32 mouse cellular contexts compared by ENCODE assay signal in the genomic region with DNA sequence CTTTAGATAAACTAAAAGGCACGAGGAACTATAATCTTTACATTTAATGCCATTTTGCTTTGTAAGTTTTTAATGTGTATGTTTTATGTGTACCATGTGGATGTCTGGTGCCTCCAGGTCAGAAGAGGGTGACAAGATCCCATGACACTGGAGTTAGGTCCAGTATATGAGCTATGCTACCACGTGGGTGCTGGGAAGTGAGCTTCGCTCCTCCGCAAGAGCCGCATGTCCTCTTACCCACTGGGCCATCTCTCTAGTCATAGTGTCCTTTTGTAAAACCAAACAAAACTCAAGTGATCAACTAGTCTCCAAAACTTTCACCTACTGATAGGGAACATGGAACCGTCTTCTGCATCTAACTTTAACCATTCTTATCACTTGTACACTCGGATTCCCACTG.
"Had no signal": no experiment of that assay in that cellular context is flagged by ENCODE, and none has a peak within 500 bp of the region (broad histone marks: within the 10 kb centered on the region; RNA-seq: fewer than 3 reads in every experiment).

No protein-coding gene starts in this region.

- H3K4me1 ChIP-seq: limb, embryonic 10.5 days; limb, embryonic 12.5 days; limb, embryonic 13.5 days; limb, embryonic 15.5 days; lung, embryonic 15.5 days; midbrain, embryonic 12.5 days; midbrain, embryonic 13.5 days; midbrain, embryonic 15.5 days; neural tube, embryonic 12.5 days had no signal

- DNase-seq: left cerebral cortex, postnatal 4 days; liver; liver, embryonic 13.5 days; liver, postnatal 0 days; lung, adult 18-20 months; lung, adult 2 months; lung, embryonic 14.5 days; lung, postnatal 10 days; lung, postnatal 14 days; lung, postnatal 36 days; lung, postnatal 4 days; midbrain, embryonic 14.5 days had no signal

- H3K9ac ChIP-seq: limb, embryonic 12.5 days; limb, embryonic 13.5 days; limb, embryonic 15.5 days; liver, embryonic 13.5 days; liver, embryonic 14.5 days; liver, embryonic 15.5 days; liver, postnatal 0 days; lung, embryonic 14.5 days; lung, embryonic 15.5 days; midbrain, embryonic 12.5 days; midbrain, embryonic 13.5 days; midbrain, embryonic 15.5 days; neural tube, embryonic 12.5 days had no signal

- H3K4me2 ChIP-seq: limb, embryonic 12.5 days; limb, embryonic 13.5 days; limb, embryonic 15.5 days; liver, embryonic 11.5 days; liver, embryonic 13.5 days; liver, embryonic 15.5 days; lung, embryonic 14.5 days; lung, embryonic 15.5 days; midbrain, embryonic 11.5 days; midbrain, embryonic 12.5 days; midbrain, embryonic 13.5 days; midbrain, embryonic 15.5 days; neural tube, embryonic 12.5 days had no signal

- H3K27me3 ChIP-seq: limb, embryonic 12.5 days; limb, embryonic 13.5 days; limb, embryonic 15.5 days; liver, embryonic 13.5 days; liver, embryonic 15.5 days; lung, embryonic 15.5 days; megakaryocyte, embryonic 14.5 days; midbrain, embryonic 12.5 days; midbrain, embryonic 13.5 days; midbrain, embryonic 15.5 days; neural tube, embryonic 12.5 days had no signal

- H3K27ac ChIP-seq: left cerebral cortex, adult 2 months; limb, embryonic 10.5 days; limb, embryonic 12.5 days; limb, embryonic 13.5 days; limb, embryonic 15.5 days; liver, embryonic 13.5 days; liver, embryonic 14.5 days; liver, embryonic 15.5 days; lung, embryonic 15.5 days; macrophage; midbrain, embryonic 10.5 days; midbrain, embryonic 12.5 days; midbrain, embryonic 13.5 days; midbrain, embryonic 15.5 days; neural tube, embryonic 12.5 days had no signal

- ATAC-seq: liver, postnatal 0 days; lung, postnatal 0 days; midbrain, embryonic 13.5 days; midbrain, embryonic 15.5 days; midbrain, embryonic 16.5 days had no signal

- H3K36me3 ChIP-seq: midbrain, embryonic 15.5 days had no signal

- H3K4me3 ChIP-seq: left cerebral cortex, adult 2 months; limb, embryonic 10.5 days; limb, embryonic 12.5 days; limb, embryonic 13.5 days; limb, embryonic 15.5 days; liver, embryonic 13.5 days; liver, embryonic 15.5 days; lung, embryonic 15.5 days; megakaryocyte, embryonic 14.5 days; midbrain, embryonic 10.5 days; midbrain, embryonic 12.5 days; midbrain, embryonic 13.5 days; midbrain, embryonic 15.5 days; myocyte; neural tube, embryonic 12.5 days had no signal

- H3K9me3 ChIP-seq: limb, embryonic 10.5 days; limb, embryonic 12.5 days; limb, embryonic 13.5 days; limb, embryonic 15.5 days; liver, embryonic 13.5 days; liver, embryonic 15.5 days; lung, embryonic 15.5 days; megakaryocyte, embryonic 14.5 days; midbrain, embryonic 10.5 days; midbrain, embryonic 12.5 days; midbrain, embryonic 13.5 days; midbrain, embryonic 15.5 days; neural tube, embryonic 12.5 days had no signal
